Mouse (Mus musculus) hindbrain, embryonic 13.5 days (tissue): ENCODE data around the gene Tlcd2. TPM values are rescaled to one million over a fixed set of nuclear protein-coding genes. Genes with fewer than 3 reads are reported as not detected.

Experiments used
- ATAC-seq: fragments of 200-750 bp; cut with Nextera tagmentation; 2 replicates; pipeline ENCODE4 v1.8.0; 2017; ENCODE audit warnings: moderate TSS enrichment; ENCODE audit not compliant: low FRiP score
- H3K27ac ChIP-seq: fragments of 300-500 bp; sonication (generic); 2 replicates; pipeline ENCODE4 v1.5.1; 2015; ENCODE audit warnings: inconsistent platforms, mild to moderate bottlenecking, moderate library complexity
- H3K27me3 ChIP-seq: fragments of 300-500 bp; sonication (generic); 2 replicates; pipeline ENCODE4 v1.6.1; 2015; ENCODE audit warnings: mild to moderate bottlenecking, inconsistent platforms
- H3K36me3 ChIP-seq: fragments of 300-500 bp; sonication (generic); 2 replicates; pipeline ENCODE4 v1.6.1; 2015; ENCODE audit warnings: mild to moderate bottlenecking, inconsistent platforms
- H3K4me1 ChIP-seq: fragments of 300-500 bp; sonication (generic); replicated peaks from 2 replicates; pipeline ENCODE4 v1.6.1; 2015; ENCODE audit warnings: inconsistent platforms
- H3K4me2 ChIP-seq: fragments of 300-500 bp; sonication (generic); 2 replicates; pipeline ENCODE4 v1.6.1; 2015; ENCODE audit warnings: inconsistent platforms, mild to moderate bottlenecking, moderate library complexity
- H3K4me3 ChIP-seq: fragments of 300-500 bp; sonication (generic); 2 replicates; pipeline ENCODE4 v1.5.1; 2015; ENCODE audit warnings: mild to moderate bottlenecking, inconsistent platforms
- H3K9ac ChIP-seq: fragments of 300-500 bp; sonication (generic); 2 replicates; pipeline ENCODE4 v1.6.1; 2015; ENCODE audit warnings: mild to moderate bottlenecking, inconsistent platforms
- H3K9me3 ChIP-seq: fragments of 300-500 bp; sonication (generic); 2 replicates; pipeline ENCODE4 v1.6.1; 2016; ENCODE audit warnings: inconsistent platforms
- WGBS: fragments of 180-500 bp; shearing (Covaris S2); methylation state at CpG from one replicate; pipeline ENCODE4 v1.1.7; 2015; 5-methylcytosine and 5-hydroxymethylcytosine counted together
- polyA plus RNA-seq: library from polyadenylated mRNA; unstranded; fragments of >200 nt; fragmentation: Nextera tagmentation; extraction: Ambion mirVana; gene quantifications from 2 replicates; pipeline ENCODE4 v1.2.1, GENCODE M21; 2015

Gene Tlcd2
- polyA plus RNA-seq, 1 experiment from 2014 or later = 2.7 TPM

- Histone ChIP-seq H3K9me3 (no peaks in the 10 kb centered on the region), H3K27ac (no peak overlapping the region), H3K27me3 (no peaks in the 10 kb centered on the region), H3K4me1 (no peaks in the 10 kb centered on the region), H3K36me3 (no peaks in the 10 kb centered on the region), H3K4me3 (no peak overlapping the region), H3K9ac (no peak overlapping the region), H3K4me2 (no peak overlapping the region)
- 68% methylated on average over 11 of the region's 11 CpGs for WGBS
- peak; percentile 46 for ATAC-seq
Observed at GRCm38 (mm10) chr11:75431307-75431706, 30.2 kb upstream of the Tlcd2 start.

GRCm38 (mm10) chr11:75434138-75434537 lies 27.4 kb upstream of the Tlcd2 start:
- no peaks in the 10 kb centered on the region for H3K9me3 ChIP-seq

DNA sequence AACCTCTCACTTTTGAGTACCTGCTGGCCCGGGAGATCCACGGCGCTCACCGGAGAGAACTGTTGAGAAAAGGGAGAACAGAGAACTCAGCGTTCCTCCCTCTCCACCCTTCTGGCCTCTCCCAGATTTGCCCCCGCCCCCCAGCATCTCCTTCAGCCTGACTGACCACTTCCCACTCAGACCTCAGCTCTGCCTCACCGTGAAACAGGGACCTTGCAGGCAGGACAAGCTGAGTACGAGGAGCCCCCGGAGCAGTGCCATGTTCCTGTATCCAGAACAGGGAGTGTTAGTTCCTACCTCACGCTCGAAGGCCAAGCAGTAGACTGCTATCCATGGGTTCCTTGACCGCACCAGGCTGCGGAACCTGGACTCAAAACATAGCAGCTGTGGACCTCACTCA lies 23.3 kb upstream of the Tlcd2 start:
- no peak overlapping the region for H3K4me3 ChIP-seq
- H3K27me3 ChIP-seq = no peaks in the 10 kb centered on the region
- H3K27ac ChIP-seq = no peak overlapping the region
- H3K9me3 ChIP-seq = no peaks in the 10 kb centered on the region
- no peak overlapping the region for H3K4me2 ChIP-seq
- peaks cover 32% of the 10 kb centered on the region for H3K36me3 ChIP-seq
- H3K9ac ChIP-seq = no peak overlapping the region
- H3K4me1 ChIP-seq = 0 out of 2 replicates have a peak, but pooled peaks cover 4% of the 10 kb centered on the region
- ATAC-seq = no peak
- 88% methylated on average over 13 of the region's 13 CpGs for WGBS

More at GRCm38 (mm10) chr11:75434138-75434537, 27.4 kb upstream of the Tlcd2 start:
- Histone ChIP-seq H3K9ac (no peak overlapping the region), H3K36me3 (no peaks in the 10 kb centered on the region), H3K27ac (no peak overlapping the region), H3K4me3 (no peak overlapping the region), H3K27me3 (no peaks in the 10 kb centered on the region), H3K4me1 (no peaks in the 10 kb centered on the region), H3K4me2 (no peak overlapping the region)
- ATAC-seq = no peak
- WGBS = 88% methylated on average over 5 of the region's 5 CpGs

GRCm38 (mm10) chr11:75438804-75439203 lies 22.7 kb upstream of the Tlcd2 start:
- H3K36me3 ChIP-seq = peaks cover 38% of the 10 kb centered on the region
- H3K27me3 ChIP-seq = no peaks in the 10 kb centered on the region
- no peaks in the 10 kb centered on the region for H3K9me3 ChIP-seq
- H3K9ac ChIP-seq = no peak overlapping the region
- H3K27ac ChIP-seq = no peak overlapping the region
- no peak overlapping the region for H3K4me3 ChIP-seq
- ATAC-seq = no peak
- 0 out of 2 replicates have a peak, but pooled peaks cover 6% of the 10 kb centered on the region for H3K4me1 ChIP-seq
- no peak overlapping the region for H3K4me2 ChIP-seq
- 90% methylated on average over 3 of the region's 3 CpGs for WGBS

GRCm38 (mm10) chr11:75439363-75439762 lies 22.2 kb upstream of the Tlcd2 start, which contains the start of gene Serpinf2:
Gene Serpinf2, minus strand, starts transcription at chr11:75439591.
- H3K9ac ChIP-seq = no peak within 1 kb of the TSS
- H3K36me3 ChIP-seq = peaks cover 43% of the 10 kb centered on the region
- no peaks in the 10 kb centered on the region for H3K9me3 ChIP-seq
- H3K27ac ChIP-seq = no peak within 1 kb of the TSS
- no peak within 1 kb of the TSS for H3K4me2 ChIP-seq
- H3K27me3 ChIP-seq = no peaks in the 10 kb centered on the region
- no peak within 1 kb of the TSS for H3K4me3 ChIP-seq
- 92% methylated on average over 6 of the region's 6 CpGs for WGBS
- ATAC-seq = no peak
- H3K4me1 ChIP-seq = 0 out of 2 replicates have a peak, but pooled peaks cover 7% of the 10 kb centered on the region

- ATAC-seq = no peak
- no peak overlapping the region for H3K27ac ChIP-seq
- H3K4me3 ChIP-seq = no peak overlapping the region
- no peaks in the 10 kb centered on the region for H3K27me3 ChIP-seq
- H3K9me3 ChIP-seq = no peaks in the 10 kb centered on the region
- H3K4me1 ChIP-seq = 0 out of 2 replicates have a peak, but pooled peaks cover 7% of the 10 kb centered on the region
- peaks cover 49% of the 10 kb centered on the region for H3K36me3 ChIP-seq
- no peak overlapping the region for H3K9ac ChIP-seq
- no peak overlapping the region for H3K4me2 ChIP-seq
- 89% methylated on average over 3 of the region's 3 CpGs for WGBS
Observed at GRCm38 (mm10) chr11:75439951-75440350, 21.6 kb upstream of the Tlcd2 start.

- ATAC-seq = no peak
- no peak overlapping the region for H3K9ac ChIP-seq
- no peak overlapping the region for H3K27ac ChIP-seq
- H3K27me3 ChIP-seq = no peaks in the 10 kb centered on the region
- H3K4me1 ChIP-seq = 0 out of 2 replicates have a peak, but pooled peaks cover 7% of the 10 kb centered on the region
- 88% methylated on average over 7 of the region's 7 CpGs for WGBS
- no peak overlapping the region for H3K4me3 ChIP-seq
- H3K4me2 ChIP-seq = no peak overlapping the region
- H3K9me3 ChIP-seq = no peaks in the 10 kb centered on the region
- H3K36me3 ChIP-seq = peaks cover 60% of the 10 kb centered on the region
Observed at GRCm38 (mm10) chr11:75441034-75441433, 20.5 kb upstream of the Tlcd2 start.

DNA sequence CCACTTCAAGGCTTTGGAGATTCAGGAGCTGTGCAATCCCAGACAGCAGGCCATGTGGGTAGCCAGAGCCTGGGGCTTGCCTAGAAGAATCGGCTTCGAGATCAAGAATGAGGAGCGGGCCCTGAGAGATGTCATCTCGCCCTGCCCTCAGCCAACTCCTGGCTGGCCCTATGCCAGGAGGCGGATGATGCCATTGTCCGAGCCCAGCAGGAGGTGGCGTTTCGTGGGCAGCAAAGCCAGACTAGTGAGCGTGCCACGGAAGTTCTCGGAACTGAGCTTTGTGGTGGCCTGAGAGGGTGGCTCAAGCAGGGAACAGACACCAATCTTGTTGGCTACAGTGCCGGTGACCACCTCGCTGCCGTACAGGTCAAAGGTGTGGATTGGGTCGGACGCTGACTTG lies 19.9 kb upstream of the Tlcd2 start:
- 78% methylated on average over 16 of the region's 16 CpGs for WGBS
- no peak overlapping the region for H3K4me3 ChIP-seq
- H3K4me2 ChIP-seq = no peak overlapping the region
- no peaks in the 10 kb centered on the region for H3K27me3 ChIP-seq
- H3K27ac ChIP-seq = no peak overlapping the region
- no peaks in the 10 kb centered on the region for H3K9me3 ChIP-seq
- no peak for ATAC-seq
- no peak overlapping the region for H3K9ac ChIP-seq
- peaks cover 63% of the 10 kb centered on the region for H3K36me3 ChIP-seq
- H3K4me1 ChIP-seq = 0 out of 2 replicates have a peak, but pooled peaks cover 7% of the 10 kb centered on the region

DNA sequence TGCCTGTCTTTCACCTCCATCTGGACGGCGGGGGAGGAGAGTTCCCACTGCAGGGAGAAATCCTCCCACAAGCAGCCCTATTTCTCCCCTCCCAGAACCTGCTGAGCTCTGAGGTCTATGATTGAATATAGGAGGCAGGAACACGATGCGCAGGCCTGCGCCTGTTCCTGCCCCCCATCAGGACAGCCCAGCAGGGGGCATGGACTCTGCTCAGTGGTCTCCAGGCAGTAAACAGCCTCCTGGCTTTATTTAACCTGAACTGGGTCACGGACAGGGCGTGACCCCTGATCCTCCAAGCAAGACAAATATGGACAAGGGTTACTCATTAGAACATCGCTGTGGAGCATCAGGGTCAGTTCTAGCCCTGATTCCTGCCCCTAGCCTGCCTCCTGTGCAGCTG lies 17.8 kb upstream of the Tlcd2 start:
- peaks cover 84% of the 10 kb centered on the region for H3K36me3 ChIP-seq

GRCm38 (mm10) chr11:75448575-75448974 lies 12.9 kb upstream of the Tlcd2 start:
- Histone ChIP-seq H3K27me3 (no peaks in the 10 kb centered on the region), H3K4me3 (no peak overlapping the region), H3K9me3 (no peaks in the 10 kb centered on the region), H3K4me1 (peaks cover 38% of the 10 kb centered on the region), H3K36me3 (peaks cover 79% of the 10 kb centered on the region), H3K9ac (no peak overlapping the region), H3K27ac (no peak overlapping the region), H3K4me2 (no peak overlapping the region)
- 89% methylated on average over 3 of the region's 3 CpGs for WGBS
- ATAC-seq = no peak

More for the DNA sequence above, 17.8 kb upstream of the Tlcd2 start:
- Histone ChIP-seq H3K4me3 (no peak overlapping the region), H3K4me1 (0 out of 2 replicates have a peak, but pooled peaks cover 7% of the 10 kb centered on the region), H3K9ac (peak overlapping the region; percentile 26; the same call in 1 of the 2 replicates), H3K27ac (no peak overlapping the region), H3K4me2 (no peak overlapping the region), H3K9me3 (no peaks in the 10 kb centered on the region), H3K27me3 (no peaks in the 10 kb centered on the region)
- WGBS = 33% methylated on average over 8 of the region's 8 CpGs
- ATAC-seq = no peak

DNA sequence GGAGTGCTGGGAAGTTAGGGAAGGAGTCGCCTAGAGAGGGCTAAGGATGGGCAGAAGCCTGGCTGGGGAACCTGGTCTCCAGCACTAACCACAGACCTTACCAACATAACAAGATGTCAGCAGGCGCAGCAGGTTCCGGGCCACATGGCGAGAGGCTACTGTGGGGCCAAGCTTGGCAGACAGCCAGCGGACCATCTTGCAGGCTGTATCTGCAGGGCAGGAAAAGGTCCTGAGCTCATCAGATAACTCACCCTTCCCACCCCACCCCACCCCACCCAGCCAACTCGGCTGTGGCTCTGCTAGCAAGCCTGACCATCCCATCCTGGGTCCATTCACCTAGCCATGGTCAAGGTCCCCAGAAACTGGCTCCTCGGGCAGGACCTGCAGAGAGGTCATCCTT lies 11.8 kb upstream of the Tlcd2 start:
- Histone ChIP-seq H3K4me2 (no peak overlapping the region), H3K27me3 (no peaks in the 10 kb centered on the region), H3K36me3 (peaks cover 68% of the 10 kb centered on the region), H3K9me3 (no peaks in the 10 kb centered on the region), H3K9ac (peak overlapping the region; percentile 51; the same call in 1 of the 2 replicates), H3K4me1 (peaks cover 42% of the 10 kb centered on the region), H3K4me3 (no peak overlapping the region), H3K27ac (no peak overlapping the region)
- 83% methylated on average over 7 of the region's 7 CpGs for WGBS
- no peak for ATAC-seq

- Histone ChIP-seq H3K27me3 (no peaks in the 10 kb centered on the region), H3K36me3 (peaks cover 60% of the 10 kb centered on the region), H3K4me2 (no peak overlapping the region), H3K4me1 (peaks cover 48% of the 10 kb centered on the region), H3K9ac (peak overlapping the region; percentile 10), H3K4me3 (no peak overlapping the region), H3K27ac (no peak overlapping the region), H3K9me3 (no peaks in the 10 kb centered on the region)
- WGBS = 85% methylated on average over 8 of the region's 8 CpGs
- no peak for ATAC-seq
Observed at GRCm38 (mm10) chr11:75450304-75450908, 11.1 kb upstream of the Tlcd2 start.

DNA sequence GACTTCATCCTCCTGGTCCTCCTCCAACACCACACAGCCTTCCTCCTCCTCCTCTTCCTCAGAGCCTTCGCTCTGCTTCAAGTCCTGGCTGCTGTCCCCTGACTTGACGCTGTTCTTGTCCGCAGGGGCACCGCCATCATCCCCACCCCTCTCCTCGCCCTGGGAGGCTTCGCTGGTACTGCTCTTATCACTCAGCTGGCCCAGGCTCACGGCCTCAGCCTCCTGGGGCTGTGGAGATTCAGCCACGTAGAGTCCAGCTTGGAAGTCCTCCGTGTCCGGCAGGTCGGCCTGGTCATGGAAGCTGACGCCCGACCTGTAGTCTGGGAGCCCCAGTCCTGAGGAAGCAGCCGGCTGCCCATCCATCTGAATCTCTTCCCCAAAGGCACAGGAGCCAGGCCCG lies 10.6 kb upstream of the Tlcd2 start:
- 92% methylated on average over 15 of the region's 15 CpGs for WGBS
- peak overlapping the region; percentile 10 for H3K9ac ChIP-seq

More for the DNA sequence above, 10.6 kb upstream of the Tlcd2 start:
- Histone ChIP-seq H3K4me2 (no peak overlapping the region), H3K36me3 (peaks cover 55% of the 10 kb centered on the region), H3K27ac (no peak overlapping the region), H3K9me3 (no peaks in the 10 kb centered on the region), H3K4me1 (peaks cover 48% of the 10 kb centered on the region), H3K4me3 (no peak overlapping the region), H3K27me3 (no peaks in the 10 kb centered on the region)
- ATAC-seq = no peak
